Mouse (Mus musculus): ENCODE measurements at regions not wholly inside any gene's neighbourhood (a gene's known extent, or its start where the extent isn't known, plus 50 kb on each side); places are given as distances from the start of the nearest gene placed in this dataset.

DNA sequence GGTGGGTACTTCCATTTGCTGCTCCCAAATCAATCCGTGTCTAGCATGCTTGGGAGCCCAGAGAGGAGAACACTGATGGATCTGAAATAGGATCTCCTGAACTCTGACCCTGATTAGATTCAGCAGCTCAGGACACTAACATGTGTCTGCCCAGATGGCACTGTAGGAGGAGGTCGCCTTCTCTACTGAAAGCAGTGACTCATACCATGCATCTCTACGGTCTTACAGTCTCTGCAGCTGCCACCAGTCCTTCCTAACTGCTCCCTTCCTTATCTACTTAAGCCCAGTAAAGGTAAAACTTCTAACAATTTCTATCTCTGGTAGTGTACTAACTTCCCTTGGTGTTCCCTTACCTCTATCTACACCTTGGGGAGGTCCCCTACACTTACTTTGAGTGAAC is 80.7 kb upstream of the Il12b start:
- ATAC-seq (ENCODE audit: low FRiP score) (no peak), DNase-seq (ENCODE audit: low spot score, missing footprints) (no peak)
- Histone ChIP-seq H3K36me3 (ENCODE audit: control insufficient read depth, insufficient read depth, low read length) (no peaks in the 10 kb centered on the region), H3K27me3 (ENCODE audit: control insufficient read depth, insufficient read depth, low read length) (no peaks in the 10 kb centered on the region), H3K4me2 (no peak overlapping the region), H3K27ac (ENCODE audit: low read depth, low read length) (no peak overlapping the region), H3K9me3 (ENCODE audit: control insufficient read depth, low read length) (no peaks in the 10 kb centered on the region), H3K4me1 (ENCODE audit: control insufficient read depth, insufficient read depth, low read length) (no peaks in the 10 kb centered on the region), H3K4me3 (ENCODE audit: low read depth, low read length) (no peak overlapping the region), H3K9ac (ENCODE audit: low read length) (no peak overlapping the region)
- 88% methylated on average over 3 of the region's 3 CpGs for WGBS

DNA sequence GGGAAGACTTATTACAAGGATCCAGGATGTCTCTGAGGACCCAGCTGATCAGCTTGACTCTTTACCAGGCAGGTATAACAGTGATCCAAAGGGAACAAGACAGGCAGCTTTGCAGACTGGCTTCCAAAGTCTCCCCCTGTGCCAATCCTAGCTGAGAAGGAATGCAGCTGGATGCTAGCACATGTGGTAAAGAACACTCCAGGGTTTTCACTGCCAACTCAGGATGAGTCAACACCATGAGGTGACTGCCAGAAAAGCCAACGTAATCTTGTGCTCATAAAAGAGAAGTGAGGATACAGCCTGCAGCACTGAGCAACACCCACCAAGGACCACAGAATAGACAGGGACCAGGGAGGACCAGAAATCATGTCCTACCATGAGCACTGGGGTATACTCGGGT is 76.5 kb upstream of the Il12b start:
- WGBS, result 73% methylated on average over 2 of the region's 2 CpGs
- H3K36me3 ChIP-seq (ENCODE audit: control insufficient read depth, insufficient read depth, low read length), result no peaks in the 10 kb centered on the region
- no peak for ATAC-seq (ENCODE audit: low FRiP score)
- no peaks in the 10 kb centered on the region for H3K27me3 ChIP-seq (ENCODE audit: control insufficient read depth, insufficient read depth, low read length)
- no peaks in the 10 kb centered on the region for H3K4me1 ChIP-seq (ENCODE audit: control insufficient read depth, insufficient read depth, low read length)
- H3K4me2 ChIP-seq, result no peak overlapping the region
- H3K27ac ChIP-seq (ENCODE audit: low read depth, low read length), result no peak overlapping the region
- no peaks in the 10 kb centered on the region for H3K9me3 ChIP-seq (ENCODE audit: control insufficient read depth, low read length)
- DNase-seq (ENCODE audit: low spot score, missing footprints), result no peak
- H3K4me3 ChIP-seq (ENCODE audit: low read depth, low read length), result no peak overlapping the region
- H3K9ac ChIP-seq (ENCODE audit: low read length), result no peak overlapping the region

DNA sequence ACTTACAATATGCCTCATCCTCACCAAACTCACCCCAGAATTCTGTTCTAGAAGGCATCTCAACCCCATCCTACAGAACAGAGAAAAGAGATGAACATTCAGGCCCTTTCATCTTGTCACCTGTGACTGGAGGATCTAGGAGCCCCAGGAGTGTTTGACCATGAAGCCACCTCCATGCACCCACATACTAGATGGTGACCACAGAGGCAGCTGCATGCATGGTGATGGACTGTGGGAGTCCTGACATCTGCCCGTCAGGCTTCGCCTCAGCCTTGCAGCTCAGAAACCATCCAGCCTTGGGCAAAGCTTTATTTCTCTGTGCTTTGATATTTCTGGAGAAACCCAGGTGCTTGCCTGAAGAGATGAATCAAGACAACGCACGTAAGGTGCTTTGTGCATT is 74.8 kb upstream of the Il12b start:
- WGBS, result 96% methylated on average over 4 of the region's 4 CpGs
- H3K9ac ChIP-seq (ENCODE audit: low read length), result no peak overlapping the region
- H3K4me1 ChIP-seq (ENCODE audit: control insufficient read depth, insufficient read depth, low read length), result no peaks in the 10 kb centered on the region
- H3K4me3 ChIP-seq (ENCODE audit: low read depth, low read length), result no peak overlapping the region
- no peaks in the 10 kb centered on the region for H3K9me3 ChIP-seq (ENCODE audit: control insufficient read depth, low read length)
- no peak overlapping the region for H3K4me2 ChIP-seq
- H3K27me3 ChIP-seq (ENCODE audit: control insufficient read depth, insufficient read depth, low read length), result no peaks in the 10 kb centered on the region
- H3K36me3 ChIP-seq (ENCODE audit: control insufficient read depth, insufficient read depth, low read length), result no peaks in the 10 kb centered on the region
- DNase-seq (ENCODE audit: low spot score, missing footprints) (no peak), ATAC-seq (ENCODE audit: low FRiP score) (no peak)
- no peak overlapping the region for H3K27ac ChIP-seq (ENCODE audit: low read depth, low read length)

DNA sequence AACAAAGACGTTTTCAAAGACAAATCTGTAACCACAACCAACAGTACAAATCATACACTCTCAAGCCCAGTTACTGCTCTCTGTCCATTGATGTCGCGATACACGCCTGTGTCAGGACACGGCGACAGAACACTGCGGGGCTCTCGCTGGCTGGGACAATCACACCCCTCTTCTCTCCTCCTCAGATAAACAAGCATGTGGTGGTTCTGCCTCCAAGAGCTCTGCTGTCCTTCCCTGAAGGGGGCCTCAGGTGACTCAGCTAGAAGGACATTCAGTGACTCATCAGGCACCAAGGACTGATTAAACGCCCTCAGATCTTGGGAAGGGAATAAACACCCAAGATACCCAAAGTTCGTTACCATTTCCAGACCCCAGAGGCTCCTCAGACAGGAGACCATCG is 74.3 kb upstream of the Il12b start:
- Histone ChIP-seq H3K9ac (ENCODE audit: low read length) (no peak overlapping the region), H3K9me3 (ENCODE audit: control insufficient read depth, low read length) (no peaks in the 10 kb centered on the region), H3K36me3 (ENCODE audit: control insufficient read depth, insufficient read depth, low read length) (no peaks in the 10 kb centered on the region), H3K4me1 (ENCODE audit: control insufficient read depth, insufficient read depth, low read length) (no peaks in the 10 kb centered on the region), H3K4me3 (ENCODE audit: low read depth, low read length) (no peak overlapping the region), H3K27ac (ENCODE audit: low read depth, low read length) (no peak overlapping the region), H3K27me3 (ENCODE audit: control insufficient read depth, insufficient read depth, low read length) (no peaks in the 10 kb centered on the region), H3K4me2 (no peak overlapping the region)
- WGBS, result 90% methylated on average over 11 of the region's 11 CpGs
- ATAC-seq (ENCODE audit: low FRiP score) (no peak), DNase-seq (ENCODE audit: low spot score, missing footprints) (no peak)

DNA sequence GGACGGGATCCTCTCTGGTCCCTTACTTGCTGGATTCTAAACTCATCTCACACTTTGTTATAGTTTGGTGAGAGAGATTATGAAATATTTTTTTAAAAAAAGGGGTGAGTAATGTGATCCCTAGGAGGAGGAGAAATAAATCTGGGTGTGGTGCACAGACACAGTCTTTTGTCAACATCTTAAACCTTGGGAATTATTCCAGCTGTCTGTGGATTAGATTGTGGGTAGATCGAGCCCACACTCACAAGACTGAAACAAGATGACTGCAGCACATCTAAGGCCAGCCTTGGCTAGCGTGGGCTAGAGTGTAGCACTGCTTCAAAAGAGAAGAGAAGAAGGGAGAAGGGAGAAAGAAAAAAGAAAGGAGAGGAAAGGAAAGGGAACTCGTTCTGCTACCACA is 70.4 kb upstream of the Il12b start:
- H3K27ac ChIP-seq (ENCODE audit: low read depth, low read length), result no peak overlapping the region
- H3K4me1 ChIP-seq (ENCODE audit: control insufficient read depth, insufficient read depth, low read length), result peaks cover 2% of the 10 kb centered on the region; the same call in 1 of the 2 replicates
- 82% methylated on average over 4 of the region's 4 CpGs for WGBS
- H3K4me3 ChIP-seq (ENCODE audit: low read depth, low read length), result no peak overlapping the region
- DNase-seq (ENCODE audit: low spot score, missing footprints) (no peak), ATAC-seq (ENCODE audit: low FRiP score) (no peak)
- no peak overlapping the region for H3K4me2 ChIP-seq
- no peaks in the 10 kb centered on the region for H3K27me3 ChIP-seq (ENCODE audit: control insufficient read depth, insufficient read depth, low read length)
- H3K9ac ChIP-seq (ENCODE audit: low read length), result no peak overlapping the region
- H3K9me3 ChIP-seq (ENCODE audit: control insufficient read depth, low read length), result no peaks in the 10 kb centered on the region
- H3K36me3 ChIP-seq (ENCODE audit: control insufficient read depth, insufficient read depth, low read length), result no peaks in the 10 kb centered on the region

DNA sequence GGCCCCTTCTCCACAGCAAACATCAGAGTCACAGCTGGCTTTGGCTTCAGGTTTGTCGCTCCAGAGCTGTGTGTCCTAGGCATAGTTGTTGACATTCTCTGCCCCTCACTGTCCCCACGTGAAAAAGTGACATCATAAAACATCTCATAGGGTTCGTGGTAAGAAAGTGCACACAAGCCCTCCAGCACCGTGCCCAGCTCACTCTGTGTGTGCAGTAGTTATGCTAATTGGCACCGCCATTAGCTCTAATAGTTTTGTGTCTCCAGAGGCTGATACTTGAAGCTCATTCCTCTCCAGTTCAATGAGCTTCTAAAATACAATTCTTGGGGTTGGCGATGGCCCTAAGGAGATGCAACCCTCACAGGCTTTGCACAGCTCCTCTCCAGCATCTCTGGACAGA is 69.4 kb upstream of the Il12b start:
- Histone ChIP-seq H3K27me3 (ENCODE audit: control insufficient read depth, insufficient read depth, low read length) (no peaks in the 10 kb centered on the region), H3K27ac (ENCODE audit: low read depth, low read length) (no peak overlapping the region), H3K4me2 (no peak overlapping the region), H3K4me3 (ENCODE audit: low read depth, low read length) (no peak overlapping the region), H3K9me3 (ENCODE audit: control insufficient read depth, low read length) (no peaks in the 10 kb centered on the region), H3K36me3 (ENCODE audit: control insufficient read depth, insufficient read depth, low read length) (no peaks in the 10 kb centered on the region), H3K9ac (ENCODE audit: low read length) (no peak overlapping the region), H3K4me1 (ENCODE audit: control insufficient read depth, insufficient read depth, low read length) (peaks cover 2% of the 10 kb centered on the region; the same call in 1 of the 2 replicates)
- ATAC-seq (ENCODE audit: low FRiP score) (no peak), DNase-seq (ENCODE audit: low spot score, missing footprints) (no peak)
- WGBS, result 81% methylated on average over 6 of the region's 6 CpGs

DNA sequence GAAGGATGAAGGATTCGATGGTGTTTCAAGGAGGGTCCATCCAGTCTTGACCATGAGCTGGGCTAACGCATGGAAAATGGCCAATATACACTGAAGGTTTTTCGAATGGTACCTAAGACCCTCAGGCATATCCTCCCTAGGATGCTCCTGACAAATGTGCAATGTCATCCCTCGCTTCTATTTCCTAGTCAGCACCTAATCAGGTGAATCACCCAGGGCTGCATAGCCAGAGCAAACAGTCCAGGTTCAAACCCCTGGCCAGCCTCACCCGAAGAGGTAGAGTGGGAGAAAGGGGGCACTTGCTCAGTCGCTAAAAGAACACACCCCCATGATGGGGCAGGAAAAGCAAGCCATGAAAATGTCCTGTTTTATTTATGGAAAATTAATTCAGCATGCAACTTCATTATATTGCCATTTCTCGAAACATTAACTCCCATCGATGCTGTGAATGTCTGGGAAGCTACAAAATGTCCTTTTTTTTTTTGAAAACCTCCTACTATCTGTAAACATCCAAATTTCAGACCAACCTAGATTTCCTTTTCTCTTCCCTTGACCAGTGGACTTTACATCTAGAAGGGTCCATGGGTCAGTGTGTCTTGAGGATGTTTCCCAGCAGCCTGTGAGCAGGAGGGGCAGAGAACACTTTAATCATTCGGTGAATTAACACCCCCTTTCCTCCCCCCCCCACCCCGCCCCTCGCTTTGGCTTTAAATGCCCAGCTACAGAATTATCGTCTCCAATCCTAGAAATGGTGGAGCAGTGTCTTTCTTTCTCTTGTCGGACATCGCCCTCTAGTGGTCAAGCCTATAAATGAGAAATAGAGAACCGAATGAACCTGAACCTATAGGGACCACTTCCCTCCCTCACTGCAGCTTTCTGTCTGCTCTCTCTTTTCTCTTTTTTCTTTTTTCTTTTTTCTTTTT is 68.8 kb upstream of the Il12b start:
- Histone ChIP-seq H3K27me3 (ENCODE audit: control insufficient read depth, insufficient read depth, low read length) (no peaks in the 10 kb centered on the region), H3K9me3 (ENCODE audit: control insufficient read depth, low read length) (no peaks in the 10 kb centered on the region), H3K4me3 (ENCODE audit: low read depth, low read length) (no peak overlapping the region), H3K36me3 (ENCODE audit: control insufficient read depth, insufficient read depth, low read length) (no peaks in the 10 kb centered on the region), H3K27ac (ENCODE audit: low read depth, low read length) (no peak overlapping the region), H3K4me1 (ENCODE audit: control insufficient read depth, insufficient read depth, low read length) (peaks cover 2% of the 10 kb centered on the region; the same call in 1 of the 2 replicates), H3K9ac (ENCODE audit: low read length) (no peak overlapping the region), H3K4me2 (no peak overlapping the region)
- peak; percentile 98 for DNase-seq (ENCODE audit: low spot score, missing footprints)
- ATAC-seq (ENCODE audit: low FRiP score), result peak; percentile 78
- 46% methylated on average over 15 of the region's 15 CpGs for WGBS

DNA sequence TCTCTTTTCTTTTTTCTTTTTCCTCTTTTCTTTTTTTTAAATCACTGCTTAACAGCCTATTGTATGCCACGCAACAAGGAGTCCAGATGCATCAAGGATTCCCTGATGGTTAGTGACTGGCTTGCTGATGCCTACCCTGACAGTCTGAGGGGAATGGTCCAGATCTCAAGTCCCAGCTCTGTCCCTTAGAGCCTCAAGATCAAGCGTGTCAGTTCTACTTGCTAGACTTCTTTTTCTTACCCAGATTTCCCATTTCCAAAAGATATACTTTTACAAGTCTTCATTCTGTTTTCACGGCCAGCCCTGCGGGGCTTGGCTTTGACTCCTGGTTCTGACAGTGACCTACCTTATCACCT is 68.1 kb upstream of the Il12b start:
- 60% methylated on average over 4 of the region's 4 CpGs for WGBS
- Histone ChIP-seq H3K9me3 (ENCODE audit: control insufficient read depth, low read length) (no peaks in the 10 kb centered on the region), H3K27ac (ENCODE audit: low read depth, low read length) (no peak overlapping the region), H3K9ac (ENCODE audit: low read length) (no peak overlapping the region), H3K27me3 (ENCODE audit: control insufficient read depth, insufficient read depth, low read length) (no peaks in the 10 kb centered on the region), H3K4me3 (ENCODE audit: low read depth, low read length) (no peak overlapping the region), H3K4me1 (ENCODE audit: control insufficient read depth, insufficient read depth, low read length) (peaks cover 2% of the 10 kb centered on the region; the same call in 1 of the 2 replicates), H3K36me3 (ENCODE audit: control insufficient read depth, insufficient read depth, low read length) (no peaks in the 10 kb centered on the region), H3K4me2 (no peak overlapping the region)
- ATAC-seq (ENCODE audit: low FRiP score) (0 out of 2 replicates have a peak, but pooled peaks have one; percentile 61), DNase-seq (ENCODE audit: low spot score, missing footprints) (no peak)

DNA sequence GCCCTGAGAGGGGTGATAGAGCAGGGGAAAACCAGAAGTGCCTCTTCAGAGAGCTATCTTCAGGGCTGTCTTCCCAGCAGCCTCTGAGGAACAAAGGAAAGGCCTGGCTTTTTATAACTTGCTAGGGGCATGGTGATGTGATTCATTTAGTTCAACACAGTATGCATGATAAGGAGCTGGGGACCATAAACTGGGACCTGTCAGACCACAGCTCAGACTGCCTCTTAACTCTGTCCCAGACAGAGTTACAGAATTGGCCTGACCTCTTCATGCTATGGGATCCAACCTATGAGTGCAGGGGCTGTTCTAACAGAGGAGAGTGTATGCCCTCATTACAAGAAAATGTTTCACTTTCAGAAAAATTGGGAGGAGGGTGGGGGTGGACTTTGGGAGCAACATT is 59.3 kb upstream of the Il12b start:
- Histone ChIP-seq H3K4me2 (no peak overlapping the region), H3K27ac (ENCODE audit: low read depth, low read length) (no peak overlapping the region), H3K36me3 (ENCODE audit: control insufficient read depth, insufficient read depth, low read length) (no peaks in the 10 kb centered on the region), H3K9ac (ENCODE audit: low read length) (no peak overlapping the region), H3K9me3 (ENCODE audit: control insufficient read depth, low read length) (no peaks in the 10 kb centered on the region), H3K4me3 (ENCODE audit: low read depth, low read length) (no peak overlapping the region), H3K27me3 (ENCODE audit: control insufficient read depth, insufficient read depth, low read length) (no peaks in the 10 kb centered on the region), H3K4me1 (ENCODE audit: control insufficient read depth, insufficient read depth, low read length) (no peaks in the 10 kb centered on the region; the same call in 1 of the 2 replicates)
- ATAC-seq (ENCODE audit: low FRiP score) (no peak), DNase-seq (ENCODE audit: low spot score, missing footprints) (no peak)
